In genomic region chr7:87245856-87246579, GRCm38 (mm10) we compare ENCODE assay signal across 9 mouse cellular contexts. TPM values are rescaled to one million over a fixed set of nuclear protein-coding genes. Genes with fewer than 3 reads are reported as not detected.
DNase-seq lines count a peak whose midpoint lies in the region; ATAC-seq and TF ChIP-seq lines count a peak whose summit lies in the region.
"Had no signal": no experiment of that assay in that cellular context is flagged by ENCODE, and none has a peak within 500 bp of the region (broad histone marks: within the 10 kb centered on the region; RNA-seq: fewer than 3 reads in every experiment).

Gene Nox4 (plus strand): TSS chr7:87246096.

- 0 out of 2 replicates have a peak, but pooled peaks cover 2% of the 10 kb centered on the region for H3K36me3 ChIP-seq in heart, embryonic 14.5 days (ENCODE audit: control insufficient read depth, insufficient read depth, low read length)
- no peaks in the 10 kb centered on the region for H3K36me3 ChIP-seq in hindbrain, embryonic 11.5 days (ENCODE audit: control insufficient read depth, insufficient read depth, low read length)
- H3K36me3 ChIP-seq in midbrain, embryonic 11.5 days (ENCODE audit: control insufficient read depth, insufficient read depth, low read length) = no peaks in the 10 kb centered on the region
- H3K36me3 ChIP-seq: G1E had no signal

- H3K27me3 ChIP-seq in heart, embryonic 14.5 days (ENCODE audit: control insufficient read depth, insufficient read depth, low read length) = no peaks in the 10 kb centered on the region
- H3K27me3 ChIP-seq in Patski = no peaks in the 10 kb centered on the region
- H3K27me3 ChIP-seq in hindbrain, embryonic 11.5 days (ENCODE audit: control insufficient read depth, insufficient read depth, low read length) = no peaks in the 10 kb centered on the region
- no peaks in the 10 kb centered on the region for H3K27me3 ChIP-seq in midbrain, embryonic 11.5 days (ENCODE audit: control insufficient read depth, insufficient read depth, low read length)

- POLR2A ChIA-PET in Patski (lab: Charles Lee) = no interaction called here

- H3K4me3 ChIP-seq in heart, embryonic 14.5 days (ENCODE audit: control insufficient read depth in 1 of 2, insufficient read depth in 1 of 2, low read depth in 1 of 2, low read length in 2 of 2) = peak within 1 kb of the TSS; percentile 67 to 69
- H3K4me3 ChIP-seq in hindbrain, embryonic 11.5 days (ENCODE audit: low read depth, low read length) = peak within 1 kb of the TSS; percentile 64
- H3K4me3 ChIP-seq in midbrain, embryonic 11.5 days (ENCODE audit: low read depth, low read length) = peak within 1 kb of the TSS; percentile 57

- CTCF ChIA-PET in Patski (lab: Charles Lee) = interaction anchor here (1.6 kb wide), 1 partner anchor 132 kb away, joined by 6 read pairs; no protein-coding TSS in a partner anchor

- peak within 1 kb of the TSS; percentile 83 for H3K9ac ChIP-seq in heart, embryonic 14.5 days (ENCODE audit: low read length)
- H3K9ac ChIP-seq in hindbrain, embryonic 11.5 days (ENCODE audit: low read depth, low read length) = peak within 1 kb of the TSS; percentile 87
- peak within 1 kb of the TSS; percentile 82 for H3K9ac ChIP-seq in midbrain, embryonic 11.5 days (ENCODE audit: low read length)

- in situ Hi-C loops in Patski (cut with MboI; ENCODE audit: low pct_unique_long_range_greater_than_20kb) = no loop called here

- DNase-seq in heart, adult 18-20 months = no peak
- no peak for DNase-seq in Patski (ENCODE audit: low read depth, low spot score)
- DNase-seq in hindbrain, embryonic 11.5 days (ENCODE audit: low spot score) = peak; percentile 44
- DNase-seq in midbrain, embryonic 11.5 days (ENCODE audit: low spot score, missing footprints) = peak; percentile 85
- DNase-seq in spleen, adult 18-20 months = no peak
- no peak for DNase-seq in MN1 (ENCODE audit: low spot score)
- no peak for DNase-seq in cerebellum, adult 18-20 months

- H3K4me1 ChIP-seq in heart, embryonic 14.5 days (ENCODE audit: control insufficient read depth in 2 of 2, insufficient read depth in 2 of 2, low read length in 2 of 2) = peaks cover 0 to 4% of the 10 kb centered on the region in 2 experiments; a peak in 1 of 4 replicates
- no peaks in the 10 kb centered on the region for H3K4me1 ChIP-seq in hindbrain, embryonic 11.5 days (replicated peaks; ENCODE audit: control insufficient read depth, insufficient read depth, low read length)
- H3K4me1 ChIP-seq in midbrain, embryonic 11.5 days (ENCODE audit: control insufficient read depth, insufficient read depth, low read length) = no peaks in the 10 kb centered on the region

- peak within 1 kb of the TSS; percentile 57 to 69 for H3K27ac ChIP-seq in heart, embryonic 14.5 days (replicated peaks in 1 of 2; ENCODE audit: control insufficient read depth in 1 of 2, insufficient read depth in 1 of 2, low read depth in 2 of 2, low read length in 2 of 2)
- H3K27ac ChIP-seq in hindbrain, embryonic 11.5 days (ENCODE audit: low read depth, low read length) = 0 out of 2 replicates have a peak within 1 kb of the TSS, but pooled peaks have one; percentile 54
- H3K27ac ChIP-seq in midbrain, embryonic 11.5 days (ENCODE audit: low read depth, low read length) = peak within 1 kb of the TSS; percentile 17; the same call in 1 of the 2 replicates

- TF ChIP-seq CTCF in Patski (IDR thresholded peaks at IDR 0.05) = no peak

- 12% methylated on average over 18 of the region's 18 CpGs for WGBS in heart, embryonic 14.5 days
- WGBS in hindbrain, embryonic 11.5 days = 12% methylated on average over 17 of the region's 18 CpGs
- WGBS in midbrain, embryonic 11.5 days = 11% methylated on average over 18 of the region's 18 CpGs

- no peak for ATAC-seq in heart, embryonic 14.5 days (ENCODE audit: insufficient number of reproducible peaks, insufficient read depth, low FRiP score, low read depth)
- ATAC-seq in Patski = no peak
- ATAC-seq in hindbrain, embryonic 11.5 days (ENCODE audit: low FRiP score) = peak; percentile 75
- peak; percentile 68 for ATAC-seq in midbrain, embryonic 11.5 days (ENCODE audit: low FRiP score)

- H3K9me3 ChIP-seq in heart, embryonic 14.5 days (ENCODE audit: control insufficient read depth, low read length) = no peaks in the 10 kb centered on the region
- no peaks in the 10 kb centered on the region for H3K9me3 ChIP-seq in hindbrain, embryonic 11.5 days (ENCODE audit: control insufficient read depth, low read length)
- H3K9me3 ChIP-seq in midbrain, embryonic 11.5 days (ENCODE audit: control insufficient read depth, low read length) = no peaks in the 10 kb centered on the region

- peak within 1 kb of the TSS; percentile 78 for H3K4me2 ChIP-seq in heart, embryonic 14.5 days (ENCODE audit: low read length)
- H3K4me2 ChIP-seq in hindbrain, embryonic 11.5 days (replicated peaks; ENCODE audit: low read depth, low read length) = peak within 1 kb of the TSS; percentile 62
- peak within 1 kb of the TSS; percentile 52 for H3K4me2 ChIP-seq in midbrain, embryonic 11.5 days

RNA-seq across cellular contexts. Expression of gene Nox4, which starts in this region (rescaled TPM):
- polyA plus RNA-seq in heart, embryonic 14.5 days (2014; fragmentation: Nextera tagmentation; extraction: Ambion mirVana) = 4.3 and 5.4 TPM in 2 replicates
- total RNA-seq in heart, adult 18-20 months (2021) = 1 to 10 TPM in 1 of 2 experiments, under 1 TPM in 1; 0.50 to 1.2 TPM
- polyA plus RNA-seq in Patski (2021) = 14.4 TPM
- polyA plus RNA-seq in hindbrain, embryonic 11.5 days (2014; fragmentation: Nextera tagmentation; extraction: Ambion mirVana) = 3.0 and 4.1 TPM in 2 replicates
- polyA plus RNA-seq in midbrain, embryonic 11.5 days (2014; fragmentation: Nextera tagmentation; extraction: Ambion mirVana) = 3.0 and 3.6 TPM in 2 replicates
- polyA plus RNA-seq: G1E had no signal

Comparison
In these comparisons a context has a peak if more than half of its experiments do, and no peak if none do; other contexts are left out.
1. ATAC-seq: peak in hindbrain, embryonic 11.5 days (single experiment) and midbrain, embryonic 11.5 days (single experiment); none in heart, embryonic 14.5 days (single experiment) and Patski (single experiment).
2. DNase-seq: peak in hindbrain, embryonic 11.5 days (single experiment) and midbrain, embryonic 11.5 days (single experiment); none in heart, adult 18-20 months (0 of 2), Patski (single experiment), spleen, adult 18-20 months (0 of 2), MN1 (single experiment) and cerebellum, adult 18-20 months (0 of 2).
3. Peak in every context shown above with its lines, with median percentiles within 50 percentile points of each other: H3K27ac ChIP-seq, H3K4me2 ChIP-seq, H3K4me3 ChIP-seq and H3K9ac ChIP-seq.